Mouse (Mus musculus): Measurements from ENCODE around the gene Gm20388. TPM values are rescaled to one million over a fixed set of nuclear protein-coding genes. Genes with fewer than 3 reads are reported as not detected.
A peak's percentile ranks its signal among the peaks of the same experiment; 100 is the strongest.
"Not testable (repeated sequence)": the region's sequence is repeated elsewhere in the genome, so short reads cannot be mapped to it uniquely, and the experiment has no call there.

Gm20388 gene
- total RNA-seq, 2 experiments from 2014 or later, result 1.3 to 8.5 TPM

- no peak for DNase-seq (ENCODE audit: low spot score in 2 of 2)
These were observed 2407.4 kb downstream of the Gm20388 start for GRCm38 (mm10) chr8:122317918-122318475.

DNA sequence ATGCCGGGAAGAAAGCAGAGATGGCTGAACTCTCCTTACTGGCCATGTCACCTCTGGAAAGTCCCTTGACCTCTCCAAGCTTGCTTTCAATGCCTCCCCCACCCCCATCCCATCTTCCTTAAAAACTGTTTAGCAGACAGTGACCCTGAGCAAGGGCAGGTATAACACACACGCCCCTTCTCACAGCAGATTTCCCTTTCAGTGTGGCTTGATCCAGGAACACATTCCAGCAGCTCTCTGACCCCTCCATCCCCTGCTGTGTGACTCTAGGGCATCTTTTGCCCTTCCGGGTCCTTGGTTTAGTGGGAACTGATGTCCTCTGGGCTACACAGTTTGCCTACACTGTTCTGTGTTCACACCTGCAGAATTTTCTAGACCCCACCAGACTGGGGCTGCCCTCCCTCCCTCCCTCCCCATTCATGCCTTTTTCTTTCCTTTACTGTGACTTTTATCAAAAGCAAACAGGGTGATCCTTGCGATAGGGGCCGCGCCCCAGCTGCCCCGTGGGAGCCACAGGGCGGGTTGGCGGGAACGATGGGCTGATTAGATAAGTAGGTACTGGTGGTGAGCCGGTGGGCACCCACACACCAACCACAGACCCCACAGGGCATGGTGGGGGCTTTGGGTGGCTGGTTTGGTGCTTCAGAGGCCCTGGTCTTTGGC lies 2408.5 kb downstream of the Gm20388 start:
- DNase-seq (ENCODE audit: low spot score in 2 of 2), result no peak

GRCm38 (mm10) chr8:122319708-122320075 lies 2409.1 kb downstream of the Gm20388 start:
- no peak for DNase-seq (ENCODE audit: low spot score in 2 of 2)

GRCm38 (mm10) chr8:122320541-122320940 lies 2409.9 kb downstream of the Gm20388 start:
- DNase-seq (ENCODE audit: low spot score in 2 of 2), result no peak

DNA sequence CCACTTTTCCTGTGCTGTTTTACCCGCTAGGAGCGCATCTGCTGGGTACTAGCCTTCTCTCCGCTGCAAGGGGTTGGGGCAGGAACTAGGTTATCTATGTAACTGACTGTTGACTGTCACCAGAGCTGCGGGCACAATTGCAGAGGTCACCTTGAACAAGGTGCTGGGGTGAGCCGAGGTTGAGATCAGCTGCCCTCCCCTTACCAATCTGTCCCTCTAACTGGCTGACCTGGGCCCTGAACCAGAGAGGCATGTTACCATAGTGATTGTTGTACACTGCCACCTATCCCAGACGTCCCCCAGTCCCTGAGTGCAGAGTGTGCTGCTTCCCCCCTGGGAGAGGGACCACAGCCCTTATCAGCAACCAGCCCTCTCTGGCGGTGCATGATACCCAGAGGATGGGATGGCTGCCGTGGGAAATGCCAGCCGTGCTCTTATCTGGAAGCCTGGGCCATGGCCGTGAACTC lies 2410.8 kb downstream of the Gm20388 start:
- no peak for DNase-seq (ENCODE audit: low spot score in 2 of 2)

- DNase-seq (ENCODE audit: low spot score in 2 of 2), result no peak
These were observed 2411.5 kb downstream of the Gm20388 start for GRCm38 (mm10) chr8:122322126-122322525.

DNA sequence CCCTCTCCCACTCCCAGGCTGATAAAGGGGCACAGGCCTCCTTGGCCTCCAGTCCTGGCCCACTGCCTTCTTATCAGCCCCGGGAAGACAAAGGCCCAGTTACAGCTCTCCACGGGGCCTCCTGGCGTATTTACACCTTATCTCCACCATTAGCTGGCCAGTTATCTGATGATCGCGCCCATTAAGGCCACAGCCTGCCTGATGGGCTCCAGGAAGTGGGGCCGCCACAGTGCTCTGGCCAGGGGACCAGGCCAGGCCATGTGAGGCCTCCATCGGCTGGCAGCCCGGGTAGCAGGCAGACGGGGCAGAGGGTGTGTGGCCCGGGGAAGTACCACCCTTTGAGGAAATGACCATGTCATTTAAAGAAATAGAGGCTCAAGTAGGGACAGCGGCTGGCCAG lies 2412.2 kb downstream of the Gm20388 start:
- no peak for DNase-seq (ENCODE audit: low spot score in 2 of 2)

DNA sequence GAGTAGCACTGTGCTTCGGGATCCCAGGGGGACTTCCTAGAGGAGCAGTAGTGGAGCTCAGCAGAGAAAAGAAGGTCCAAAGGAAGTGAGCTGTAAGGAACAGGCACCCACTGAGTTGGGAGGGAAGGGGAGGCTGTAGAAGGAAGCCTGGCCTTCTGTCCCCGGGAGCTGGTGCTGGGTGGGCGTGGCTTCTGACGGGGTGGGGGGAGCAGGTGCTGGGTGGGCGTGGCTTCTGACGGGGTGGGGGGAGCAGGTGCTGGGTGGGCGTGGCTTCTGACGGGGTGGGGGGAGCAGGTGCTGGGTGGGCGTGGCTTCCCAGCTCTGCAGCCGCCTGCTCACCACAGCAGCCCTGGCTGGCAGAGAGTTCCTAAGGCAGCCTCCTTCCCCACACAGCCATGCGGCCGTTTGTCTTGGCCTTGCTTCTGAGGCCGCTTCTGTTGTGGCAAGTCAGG lies 2413.3 kb downstream of the Gm20388 start:
- DNase-seq (ENCODE audit: low spot score in 2 of 2), result not testable (repeated sequence)

GRCm38 (mm10) chr8:122325196-122325595 lies 2414.6 kb downstream of the Gm20388 start:
- no peak for DNase-seq (ENCODE audit: low spot score in 2 of 2)

- DNase-seq (ENCODE audit: low spot score in 2 of 2), result no peak
These were observed 2415.5 kb downstream of the Gm20388 start for GRCm38 (mm10) chr8:122326114-122326542.

- DNase-seq (ENCODE audit: low spot score in 2 of 2), result no peak
These were observed 2418.4 kb downstream of the Gm20388 start for GRCm38 (mm10) chr8:122329072-122329471.

- no peak for DNase-seq (ENCODE audit: low spot score in 2 of 2)
These were observed 2419.1 kb downstream of the Gm20388 start for GRCm38 (mm10) chr8:122329553-122330239.

DNA sequence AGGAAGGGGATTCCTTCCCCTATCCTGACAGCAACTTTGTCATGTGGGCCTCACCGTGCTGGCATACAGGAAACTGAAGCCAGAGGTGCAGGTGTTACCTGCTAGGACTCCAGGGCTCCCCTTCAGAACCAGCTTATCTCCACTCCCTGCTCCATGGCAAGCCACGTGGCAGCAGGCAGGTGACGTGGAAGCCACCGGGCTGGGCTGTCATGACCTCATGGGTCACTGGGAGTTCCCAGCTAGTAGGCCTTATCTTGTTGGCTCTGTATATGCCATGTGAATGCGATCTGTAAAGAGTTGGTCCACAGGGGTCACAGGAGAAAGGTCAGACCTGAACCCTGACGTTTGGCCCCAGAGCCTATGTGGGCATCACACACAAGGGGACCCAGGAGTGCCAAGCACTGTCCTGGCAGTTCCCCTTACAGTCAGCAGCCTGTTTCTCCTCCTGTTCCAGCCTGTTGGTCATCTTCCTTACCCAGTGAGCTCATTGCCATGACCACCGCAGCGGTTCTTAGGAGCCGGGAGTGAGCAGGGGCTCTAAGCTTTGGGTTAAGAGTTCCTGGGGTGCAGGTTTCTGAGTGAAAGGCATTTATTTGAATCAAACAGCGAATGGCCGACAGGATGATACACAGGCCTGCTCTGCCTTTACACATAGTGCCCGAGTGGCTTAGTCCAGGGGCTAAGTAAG lies 2419.9 kb downstream of the Gm20388 start:
- DNase-seq (ENCODE audit: low spot score in 2 of 2), result no peak

GRCm38 (mm10) chr8:122331134-122331523 lies 2420.5 kb downstream of the Gm20388 start:
- no peak for DNase-seq (ENCODE audit: low spot score in 2 of 2)

- peak; percentile 88 to 89 for DNase-seq (ENCODE audit: low spot score in 2 of 2)
These were observed 2422.3 kb downstream of the Gm20388 start for GRCm38 (mm10) chr8:122332753-122333506.

DNA sequence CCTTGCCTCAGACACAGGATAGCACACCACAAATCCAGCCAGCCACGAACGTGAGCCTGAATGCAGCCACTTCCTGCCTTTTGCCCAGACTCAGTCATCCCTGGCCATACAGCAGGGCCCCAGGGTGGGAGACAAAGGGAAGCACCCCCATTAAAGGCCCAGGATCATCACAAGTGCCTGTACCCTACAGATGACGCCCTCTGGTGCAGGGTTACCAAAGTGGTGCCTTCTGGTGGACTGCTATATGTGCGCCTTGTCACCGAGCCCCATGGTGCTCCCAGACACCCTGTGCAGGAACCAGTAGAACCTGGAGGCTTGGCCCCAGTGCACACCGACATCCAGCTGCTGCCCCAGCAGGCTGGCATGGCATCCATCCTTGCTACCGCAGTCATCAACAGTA lies 2422.9 kb downstream of the Gm20388 start:
- DNase-seq (ENCODE audit: low spot score in 2 of 2), result no peak

GRCm38 (mm10) chr8:122334791-122335490 lies 2424.3 kb downstream of the Gm20388 start:
- no peak for DNase-seq (ENCODE audit: low spot score in 2 of 2)

DNA sequence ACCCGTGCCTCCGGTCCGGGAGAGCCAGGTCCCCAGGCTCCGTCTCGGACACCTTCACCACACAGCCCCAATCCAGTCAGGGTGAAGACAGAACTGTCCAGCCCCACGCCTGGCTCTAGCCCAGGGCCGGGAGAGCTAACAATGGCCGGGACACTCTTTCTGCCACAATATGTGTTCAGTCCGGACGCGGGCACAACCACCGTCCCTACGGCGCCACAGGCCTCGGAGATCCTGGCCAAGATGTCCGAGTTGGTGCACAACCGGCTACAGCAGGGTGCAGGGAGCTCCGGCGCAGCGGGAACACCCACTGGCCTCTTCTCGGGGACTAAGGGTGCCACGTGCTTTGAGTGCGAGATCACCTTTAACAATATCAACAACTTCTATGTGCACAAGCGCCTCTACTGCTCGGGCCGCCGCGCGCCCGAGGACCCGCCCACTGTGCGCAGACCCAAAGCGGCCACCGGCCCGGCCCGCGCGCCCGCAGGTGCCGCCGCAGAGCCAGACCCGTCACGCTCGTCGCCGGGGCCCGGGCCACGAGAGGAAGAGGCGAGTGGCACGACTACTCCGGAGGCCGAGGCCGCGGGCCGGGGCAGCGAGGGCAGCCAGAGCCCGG lies 2425.1 kb downstream of the Gm20388 start:
- no peak for DNase-seq (ENCODE audit: low spot score in 2 of 2)

GRCm38 (mm10) chr8:122336251-122336910 lies 2425.7 kb downstream of the Gm20388 start:
- peak in 1 of 2 experiments; percentile 37 for DNase-seq (ENCODE audit: low spot score in 2 of 2)

Measured in adrenal gland, adult 18-20 months (tissue).